Mouse (Mus musculus) hindbrain, embryonic 11.5 days (tissue): ENCODE data around the gene Mrpl43. TPM values are rescaled to one million over a fixed set of nuclear protein-coding genes. Genes with fewer than 3 reads are reported as not detected.
A peak's percentile ranks its signal among the peaks of the same experiment; 100 is the strongest.

Experiments
- ATAC-seq: fragments of 200-750 bp; cut with Nextera tagmentation; 2 replicates; pipeline ENCODE4 v1.8.0; 2017; ENCODE audit warnings: mild to moderate bottlenecking, moderate TSS enrichment, moderate library complexity; ENCODE audit not compliant: low FRiP score
- DNase-seq: peaks from one replicate; pipeline ENCODE4 v3.0.0-alpha.2; 2015; ENCODE audit warnings: low spot score
- H3K27ac ChIP-seq: fragments of 300-500 bp; sonication (generic); 2 replicates; pipeline ENCODE4 v1.5.1; 2014; ENCODE audit warnings: mild to moderate bottlenecking, low read depth, low read length
- H3K27me3 ChIP-seq: fragments of 300-500 bp; sonication (generic); 2 replicates; pipeline ENCODE4 v1.6.1; 2014; ENCODE audit warnings: mild to moderate bottlenecking, low read length, moderate library complexity, mixed read lengths; ENCODE audit not compliant: control insufficient read depth, insufficient read depth
- H3K36me3 ChIP-seq: fragments of 300-500 bp; sonication (generic); 2 replicates; pipeline ENCODE4 v1.6.1; 2014; ENCODE audit warnings: mild to moderate bottlenecking, low read length, moderate library complexity, mixed read lengths; ENCODE audit not compliant: control insufficient read depth, insufficient read depth
- H3K4me1 ChIP-seq: fragments of 300-500 bp; sonication (generic); replicated peaks from 2 replicates; pipeline ENCODE4 v1.6.1; 2014; ENCODE audit warnings: low read length, mixed read lengths; ENCODE audit not compliant: control insufficient read depth, insufficient read depth
- H3K4me2 ChIP-seq: fragments of 300-500 bp; sonication (generic); replicated peaks from 2 replicates; pipeline ENCODE4 v1.6.1; 2014; ENCODE audit warnings: mild to moderate bottlenecking, low read depth, low read length
- H3K4me3 ChIP-seq: fragments of 300-500 bp; sonication (generic); 2 replicates; pipeline ENCODE4 v1.5.1; 2014; ENCODE audit warnings: low read depth, low read length
- H3K9ac ChIP-seq: fragments of 300-500 bp; sonication (generic); 2 replicates; pipeline ENCODE4 v1.6.1; 2014; ENCODE audit warnings: low read depth, low read length
- H3K9me3 ChIP-seq: fragments of 300-500 bp; sonication (generic); 2 replicates; pipeline ENCODE4 v1.6.1; 2016; ENCODE audit warnings: low read length; ENCODE audit not compliant: control insufficient read depth
- WGBS: fragments of 180-500 bp; shearing (Covaris S2); extraction: QIAGEN DNeasy Blood & Tissue Kit; methylation state at CpG from one replicate; pipeline ENCODE4 v1.1.7; 2014; 5-methylcytosine and 5-hydroxymethylcytosine counted together
- polyA plus RNA-seq: library from polyadenylated mRNA; unstranded; fragments of >200 nt; fragmentation: Nextera tagmentation; extraction: Ambion mirVana; gene quantifications from 2 replicates; pipeline ENCODE4 v1.2.1, GENCODE M21; 2014

The Mrpl43 gene
- polyA plus RNA-seq, 1 experiment from 2014 or later: 75.0 TPM

GRCm38 (mm10) chr19:45007021-45007420 is 779 bp upstream of the Mrpl43 start:
- no peak for ATAC-seq
- H3K9me3 ChIP-seq: no peaks in the 10 kb centered on the region
- no peak for DNase-seq
- H3K27me3 ChIP-seq: no peaks in the 10 kb centered on the region
- 50% methylated on average over 17 of the region's 17 CpGs for WGBS
- H3K4me3 ChIP-seq: peak overlapping the region; percentile 99
- peak overlapping the region; percentile 88 for H3K4me2 ChIP-seq
- H3K9ac ChIP-seq: peak overlapping the region; percentile 67
- peaks cover 6% of the 10 kb centered on the region; the same call in 1 of the 2 replicates for H3K36me3 ChIP-seq
- H3K27ac ChIP-seq: no peak overlapping the region
- H3K4me1 ChIP-seq: peaks cover 4% of the 10 kb centered on the region; the same call in 1 of the 2 replicates

- H3K9ac ChIP-seq: peak within 1 kb of the TSS; percentile 67
- peak; percentile 2; the same call in 1 of the 2 replicates for ATAC-seq
- no peaks in the 10 kb centered on the region for H3K27me3 ChIP-seq
- H3K4me3 ChIP-seq: peak within 1 kb of the TSS; percentile 99
- H3K36me3 ChIP-seq: peaks cover 3% of the 10 kb centered on the region; the same call in 1 of the 2 replicates
- H3K27ac ChIP-seq: peak within 1 kb of the TSS; percentile 58; the same call in 1 of the 2 replicates
- WGBS: 10% methylated on average over 16 of the region's 16 CpGs
- H3K4me2 ChIP-seq: peak within 1 kb of the TSS; percentile 88
- no peaks in the 10 kb centered on the region for H3K9me3 ChIP-seq
- peak; percentile 61 for DNase-seq
- H3K4me1 ChIP-seq: peaks cover 4% of the 10 kb centered on the region; the same call in 1 of the 2 replicates
Observed at GRCm38 (mm10) chr19:45005444-45005843, 798 bp downstream of the Mrpl43 start, which contains the start of gene Twnk. Twnk (plus strand) TSS chr19:45005663.

- WGBS: 89% methylated on average over 7 of the region's 7 CpGs
- Histone ChIP-seq H3K27me3 (no peaks in the 10 kb centered on the region), H3K4me2 (no peak overlapping the region), H3K9ac (no peak overlapping the region), H3K4me3 (no peak overlapping the region), H3K27ac (no peak overlapping the region), H3K9me3 (no peaks in the 10 kb centered on the region), H3K36me3 (0 out of 2 replicates have a peak, but pooled peaks cover 3% of the 10 kb centered on the region), H3K4me1 (peaks cover 4% of the 10 kb centered on the region; the same call in 1 of the 2 replicates)
- DNase-seq (no peak), ATAC-seq (no peak)
Observed at GRCm38 (mm10) chr19:45003740-45004516, 2.3 kb downstream of the Mrpl43 start.

GRCm38 (mm10) chr19:45002301-45002700 is 3.9 kb downstream of the Mrpl43 start:
- no peak overlapping the region for H3K4me2 ChIP-seq
- H3K9me3 ChIP-seq: no peaks in the 10 kb centered on the region
- no peak for ATAC-seq
- no peak for DNase-seq
- H3K36me3 ChIP-seq: 0 out of 2 replicates have a peak, but pooled peaks cover 3% of the 10 kb centered on the region
- no peak overlapping the region for H3K9ac ChIP-seq
- H3K27ac ChIP-seq: no peak overlapping the region
- H3K4me3 ChIP-seq: no peak overlapping the region
- peaks cover 4% of the 10 kb centered on the region; the same call in 1 of the 2 replicates for H3K4me1 ChIP-seq
- WGBS: 56% methylated on average over 3 of the region's 3 CpGs
- no peaks in the 10 kb centered on the region for H3K27me3 ChIP-seq

GRCm38 (mm10) chr19:44999647-45000046 is 6.6 kb downstream of the Mrpl43 start:
- Histone ChIP-seq H3K4me2 (no peak overlapping the region), H3K27ac (no peak overlapping the region), H3K4me3 (no peak overlapping the region), H3K9me3 (no peaks in the 10 kb centered on the region), H3K27me3 (no peaks in the 10 kb centered on the region), H3K4me1 (no peaks in the 10 kb centered on the region), H3K36me3 (0 out of 2 replicates have a peak, but pooled peaks cover 3% of the 10 kb centered on the region), H3K9ac (no peak overlapping the region)
- WGBS: 90% methylated on average over 8 of the region's 8 CpGs
- DNase-seq (no peak), ATAC-seq (no peak)

- H3K9me3 ChIP-seq: no peaks in the 10 kb centered on the region
- 78% methylated on average over 11 of the region's 11 CpGs for WGBS
- ATAC-seq (no peak), DNase-seq (no peak)
- H3K9ac ChIP-seq: no peak overlapping the region
- H3K27ac ChIP-seq: no peak overlapping the region
- 0 out of 2 replicates have a peak, but pooled peaks cover 3% of the 10 kb centered on the region for H3K36me3 ChIP-seq
- H3K4me3 ChIP-seq: no peak overlapping the region
- H3K4me1 ChIP-seq: no peaks in the 10 kb centered on the region
- H3K4me2 ChIP-seq: no peak overlapping the region
- H3K27me3 ChIP-seq: no peaks in the 10 kb centered on the region
Observed at GRCm38 (mm10) chr19:44997786-44998185, 8.5 kb downstream of the Mrpl43 start.

GRCm38 (mm10) chr19:44992712-44993111 is 13.5 kb downstream of the Mrpl43 start:
- Histone ChIP-seq H3K36me3 (no peaks in the 10 kb centered on the region), H3K4me3 (no peak overlapping the region), H3K4me1 (peaks cover 5% of the 10 kb centered on the region; the same call in 1 of the 2 replicates), H3K9me3 (no peaks in the 10 kb centered on the region), H3K27ac (no peak overlapping the region), H3K9ac (no peak overlapping the region), H3K4me2 (no peak overlapping the region), H3K27me3 (no peaks in the 10 kb centered on the region)
- 67% methylated on average over 7 of the region's 7 CpGs for WGBS
- DNase-seq (no peak), ATAC-seq (no peak)

- H3K4me1 ChIP-seq: peaks cover 5% of the 10 kb centered on the region; the same call in 1 of the 2 replicates
- no peak overlapping the region for H3K9ac ChIP-seq
- no peaks in the 10 kb centered on the region for H3K9me3 ChIP-seq
- WGBS: 42% methylated on average over 7 of the region's 7 CpGs
- no peak overlapping the region for H3K4me2 ChIP-seq
- no peak overlapping the region for H3K4me3 ChIP-seq
- H3K36me3 ChIP-seq: no peaks in the 10 kb centered on the region
- DNase-seq (no peak), ATAC-seq (no peak)
- no peak overlapping the region for H3K27ac ChIP-seq
- H3K27me3 ChIP-seq: no peaks in the 10 kb centered on the region
Observed at GRCm38 (mm10) chr19:44992246-44992645, 14.0 kb downstream of the Mrpl43 start.
